Mouse (Mus musculus): ENCODE data around the gene Ints1. TPM values are rescaled to one million over a fixed set of nuclear protein-coding genes. Genes with fewer than 3 reads are reported as not detected.
A peak's percentile ranks its signal among the peaks of the same experiment; 100 is the strongest.

Gene Ints1
- polyA plus RNA-seq, 1 experiment from 2014 or later, result 28.9 TPM

DNA sequence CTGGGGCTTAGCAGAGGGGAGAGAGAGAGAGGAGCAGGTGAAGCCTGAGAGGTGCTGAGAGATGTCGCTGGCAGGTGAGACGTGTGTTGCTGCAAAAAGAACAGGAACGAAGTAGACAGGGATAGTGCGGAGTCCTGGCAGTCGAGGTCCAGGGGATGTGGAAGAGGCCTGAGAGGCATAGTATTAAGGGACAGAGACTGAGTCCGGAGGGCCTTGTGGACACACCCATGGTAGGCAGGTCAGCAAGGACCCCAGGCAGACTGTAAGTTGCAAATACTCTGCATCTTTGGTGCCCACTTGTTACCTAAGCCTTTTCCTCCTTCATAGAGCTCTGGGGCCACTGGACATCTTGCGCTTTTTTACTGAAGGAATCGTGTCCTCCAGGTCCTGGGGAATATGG, 25.8 kb upstream of the Ints1 start:
- no peak for DNase-seq (ENCODE audit: low spot score)

DNA sequence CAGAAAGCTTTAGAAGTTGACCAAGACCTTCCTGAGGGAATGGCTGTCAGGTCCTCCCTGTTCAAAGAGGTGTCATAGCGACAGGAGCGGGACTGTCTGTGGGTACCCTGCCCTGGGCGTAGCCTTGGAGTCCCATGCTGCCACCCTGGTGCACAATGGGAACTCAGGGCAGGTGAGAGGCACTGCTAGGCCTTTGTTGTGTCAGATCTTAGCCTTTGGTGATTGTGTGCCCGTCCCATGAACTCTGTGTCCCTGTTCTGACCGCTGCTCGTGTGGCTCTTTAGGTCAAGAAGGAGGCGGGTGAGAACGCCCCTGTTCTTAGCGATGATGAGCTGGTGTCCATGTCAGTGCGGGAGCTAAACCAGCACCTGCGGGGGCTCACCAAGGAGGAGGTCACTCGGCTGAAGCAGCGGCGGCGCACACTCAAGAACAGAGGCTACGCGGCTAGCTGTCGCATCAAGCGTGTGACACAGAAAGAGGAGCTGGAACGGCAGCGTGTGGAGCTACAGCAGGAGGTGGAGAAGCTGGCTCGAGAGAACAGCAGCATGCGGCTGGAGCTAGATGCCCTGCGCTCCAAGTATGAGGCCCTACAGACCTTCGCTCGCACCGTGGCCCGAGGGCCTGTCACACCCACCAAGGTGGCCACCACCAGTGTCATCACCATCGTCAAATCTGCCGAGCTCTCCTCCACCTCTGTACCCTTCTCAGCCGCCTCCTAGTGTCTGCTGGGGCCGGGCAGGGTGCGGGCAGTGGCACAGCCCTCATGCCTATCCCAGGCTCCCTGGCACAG, 24.5 kb upstream of the Ints1 start:
- DNase-seq (ENCODE audit: low spot score), result no peak

DNA sequence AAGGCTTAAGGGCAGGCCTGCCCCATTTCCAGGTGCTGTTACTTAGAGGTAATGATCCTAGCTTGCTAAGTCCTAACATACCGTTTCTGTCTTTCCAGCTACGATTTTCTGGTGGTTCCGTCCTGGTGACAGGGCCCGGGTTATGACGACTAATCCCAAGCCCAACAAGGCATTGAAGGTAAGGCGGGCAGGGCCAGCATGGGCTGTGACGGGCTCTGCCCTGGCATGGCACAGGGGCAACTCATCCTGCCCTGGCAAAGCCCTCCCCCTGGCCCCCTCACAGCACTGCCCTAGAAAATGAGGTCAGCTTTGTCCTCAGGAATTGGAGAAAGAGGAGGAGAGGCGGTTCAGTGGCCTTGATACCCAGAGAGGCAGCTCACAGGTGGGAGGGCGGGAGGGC, 23.6 kb upstream of the Ints1 start:
- no peak for DNase-seq (ENCODE audit: low spot score)

DNA sequence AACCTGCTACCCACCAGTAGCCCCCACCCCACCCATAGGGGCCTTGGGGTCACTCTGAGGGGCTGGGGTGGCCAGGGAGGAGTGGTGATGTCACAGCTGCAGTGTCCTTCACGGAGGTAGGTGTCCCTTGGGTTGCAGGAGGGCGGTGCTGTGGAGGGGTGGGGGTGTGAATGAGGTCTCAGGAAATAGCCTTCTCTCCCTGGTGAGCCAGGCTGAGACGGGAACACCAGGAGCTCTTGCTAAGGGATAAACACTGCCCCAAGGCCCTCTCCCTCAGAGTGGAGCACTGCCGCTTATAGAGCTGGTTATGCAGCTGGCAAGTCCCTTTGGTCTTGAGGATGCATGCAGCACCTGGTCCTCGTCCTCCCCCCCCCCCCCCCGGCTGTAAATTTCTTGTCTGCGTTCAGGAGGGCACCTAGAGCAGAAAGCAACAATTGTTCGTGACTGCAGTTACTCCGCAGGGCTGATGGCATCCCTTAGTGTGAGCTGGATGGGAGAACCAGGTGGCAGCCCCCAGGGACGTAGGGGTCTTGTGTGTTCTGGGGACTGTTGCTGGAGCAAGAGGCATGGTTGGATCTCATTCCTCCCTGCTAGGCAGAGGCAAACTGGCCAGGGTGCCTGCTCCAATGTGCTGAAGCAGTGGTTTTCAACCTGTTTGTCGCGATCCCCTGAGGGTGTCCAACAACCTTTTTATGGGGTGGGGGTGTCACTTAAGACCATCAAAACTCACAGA, 22.9 kb upstream of the Ints1 start:
- DNase-seq (ENCODE audit: low spot score), result no peak

DNA sequence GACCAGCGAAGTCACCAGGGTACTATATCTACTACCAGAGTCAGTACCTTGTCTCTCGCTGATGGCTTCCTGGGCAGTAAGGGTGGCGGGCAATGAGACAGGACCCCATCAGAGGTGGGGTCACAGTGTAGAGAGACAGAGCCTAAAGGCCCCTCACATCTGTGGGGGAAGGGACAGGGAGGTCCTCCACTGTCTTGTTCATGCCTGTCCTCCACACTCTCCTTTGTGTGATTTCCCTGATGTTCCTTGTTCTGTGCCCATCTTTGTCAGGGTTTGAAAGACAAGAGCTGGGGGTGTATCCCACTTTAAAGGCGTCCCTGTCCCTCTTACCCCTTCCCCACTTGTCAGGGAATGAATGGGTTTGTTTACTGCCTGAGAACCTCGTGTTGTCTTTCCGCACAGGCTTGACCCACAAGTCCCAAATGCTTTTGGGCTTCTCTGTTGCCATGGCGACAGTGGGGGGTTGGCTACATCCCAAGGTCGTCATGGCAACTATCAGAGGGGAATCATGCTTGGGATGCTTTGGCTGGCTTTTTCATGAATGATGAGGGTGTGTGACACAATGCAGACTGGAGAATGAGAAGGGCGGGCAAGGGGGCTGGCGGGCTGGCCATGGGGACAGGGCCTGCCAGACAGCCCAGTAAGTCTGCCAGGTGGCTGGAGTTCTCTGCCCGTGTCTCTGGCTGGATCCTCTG, 22.1 kb upstream of the Ints1 start:
- no peak for DNase-seq (ENCODE audit: low spot score)

DNA sequence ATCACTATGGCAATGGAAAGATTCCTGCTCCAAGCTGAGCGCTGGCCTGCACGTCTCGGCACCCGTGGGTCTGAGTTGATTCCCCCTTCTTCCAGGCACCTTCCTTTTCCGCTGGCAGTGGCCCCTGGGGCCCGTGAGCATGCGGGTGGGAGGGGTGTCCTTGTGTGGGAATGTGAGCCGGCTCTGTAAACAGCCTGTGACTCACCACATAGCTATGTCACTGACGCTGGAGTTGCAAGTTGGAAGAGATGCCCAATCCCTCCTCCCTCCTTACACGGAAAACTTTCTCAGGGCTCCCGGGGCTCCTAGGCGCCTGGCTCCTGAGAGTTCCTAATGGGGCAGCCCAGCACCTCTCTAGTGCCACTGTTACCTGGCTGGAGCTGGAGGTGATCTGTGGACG, 21.4 kb upstream of the Ints1 start:
- no peak for DNase-seq (ENCODE audit: low spot score)

DNA sequence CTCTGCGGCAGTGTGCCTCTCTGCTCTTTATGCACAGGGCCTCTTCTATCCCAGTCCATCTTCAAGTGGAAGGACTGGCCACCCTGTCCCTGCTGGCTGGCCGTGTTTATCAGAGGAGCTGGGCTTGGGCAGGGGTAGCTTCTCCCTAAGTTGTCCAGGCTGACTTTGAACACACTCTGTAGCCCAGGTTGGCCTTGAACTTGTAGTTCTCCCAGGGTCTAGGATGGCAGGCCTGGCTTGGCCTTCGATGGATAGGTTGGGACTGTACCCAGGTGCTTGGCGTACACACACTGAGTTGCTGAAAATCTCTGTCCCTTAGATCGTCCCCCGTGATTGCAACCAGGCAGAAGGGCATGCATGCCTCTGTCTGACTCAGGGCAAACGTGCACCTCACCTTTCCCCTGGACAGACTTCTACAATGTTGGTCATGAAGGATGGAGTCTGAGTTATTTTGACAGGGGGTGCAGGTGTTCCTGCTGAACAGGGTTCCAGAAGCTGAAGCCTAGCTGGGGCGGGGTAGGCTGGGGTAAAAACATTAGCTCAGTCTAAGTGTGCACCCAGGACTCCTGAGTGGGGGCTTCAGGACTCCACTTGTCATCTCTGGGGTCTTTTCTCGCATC, 20.6 kb upstream of the Ints1 start:
- DNase-seq (ENCODE audit: low spot score), result no peak

DNA sequence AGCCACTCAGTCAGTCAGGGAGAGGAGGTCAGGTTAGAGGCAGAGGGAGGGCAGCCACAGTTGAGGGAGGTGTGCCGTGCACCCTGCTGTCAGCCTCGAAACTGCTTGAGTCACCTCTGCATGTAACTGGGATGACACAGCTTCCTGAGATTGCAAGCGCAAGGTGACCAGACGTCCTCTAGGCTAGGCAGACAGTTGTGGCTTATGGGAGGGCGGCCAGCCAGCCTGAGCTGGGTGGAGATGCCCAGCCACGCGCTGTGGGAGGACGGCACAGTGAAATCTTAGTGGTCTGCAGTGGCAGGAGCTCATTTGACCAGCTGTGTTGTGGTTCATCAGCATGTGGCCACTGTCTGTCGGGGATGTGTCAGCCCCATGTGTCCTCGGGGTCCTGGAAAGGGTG, 19.5 kb upstream of the Ints1 start:
- DNase-seq (ENCODE audit: low spot score), result no peak

DNA sequence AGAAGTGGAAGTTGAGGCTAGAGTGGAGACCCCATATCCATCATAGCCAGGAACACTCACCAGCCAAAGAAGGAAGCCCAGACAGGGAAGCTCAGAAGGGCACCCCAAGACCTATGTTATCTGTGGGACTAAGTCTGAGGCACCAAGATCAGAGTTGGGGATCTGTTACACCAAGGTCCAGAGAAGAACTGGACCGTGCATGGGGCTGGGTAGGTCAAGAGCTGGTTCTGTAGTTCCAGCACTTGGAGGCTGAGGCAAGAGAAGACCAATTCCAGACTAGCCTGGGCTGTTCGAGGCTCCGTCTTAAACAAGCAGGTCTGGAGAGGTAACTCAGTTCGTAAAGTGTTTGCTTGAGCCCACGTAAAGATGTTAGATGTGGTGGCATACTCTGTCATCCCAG, 18.7 kb upstream of the Ints1 start:
- DNase-seq (ENCODE audit: low spot score), result no peak

DNA sequence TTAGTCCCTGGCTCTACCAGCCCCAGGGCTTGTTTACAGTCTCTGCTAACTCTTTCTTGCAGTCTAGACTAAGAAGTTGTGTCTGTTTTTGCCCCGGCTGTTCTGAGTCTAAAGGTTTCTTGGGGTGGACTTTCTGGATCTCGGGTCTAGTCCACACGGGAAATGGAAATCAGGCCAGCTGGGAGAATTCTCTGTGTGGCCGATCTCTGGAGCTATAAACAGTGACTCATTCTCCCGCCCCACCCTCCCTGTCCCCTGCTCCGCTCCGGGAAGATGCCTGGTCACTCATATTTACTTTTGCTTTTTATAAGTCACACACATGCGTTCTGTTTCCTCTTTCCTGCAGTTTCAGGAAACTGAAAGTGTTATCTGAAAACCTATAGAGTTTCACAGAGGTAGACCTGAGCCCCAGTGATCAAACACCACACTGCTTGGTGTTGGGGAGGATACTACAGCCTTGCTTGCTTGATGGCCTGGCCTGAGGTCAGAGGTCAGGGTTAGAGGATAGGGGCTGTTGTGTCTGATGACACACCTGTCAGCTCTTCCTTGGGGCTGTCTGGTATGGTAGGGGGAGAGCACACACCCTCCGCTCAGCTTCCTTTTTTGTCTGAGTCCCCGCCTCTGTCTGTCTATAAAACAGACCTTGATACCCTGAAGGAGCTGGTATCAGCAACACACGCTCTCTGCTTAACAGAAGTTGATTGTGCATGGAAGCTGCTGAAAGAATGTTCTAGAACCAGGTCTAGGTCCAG, 18.0 kb upstream of the Ints1 start:
- DNase-seq (ENCODE audit: low spot score), result peak; percentile 23

DNA sequence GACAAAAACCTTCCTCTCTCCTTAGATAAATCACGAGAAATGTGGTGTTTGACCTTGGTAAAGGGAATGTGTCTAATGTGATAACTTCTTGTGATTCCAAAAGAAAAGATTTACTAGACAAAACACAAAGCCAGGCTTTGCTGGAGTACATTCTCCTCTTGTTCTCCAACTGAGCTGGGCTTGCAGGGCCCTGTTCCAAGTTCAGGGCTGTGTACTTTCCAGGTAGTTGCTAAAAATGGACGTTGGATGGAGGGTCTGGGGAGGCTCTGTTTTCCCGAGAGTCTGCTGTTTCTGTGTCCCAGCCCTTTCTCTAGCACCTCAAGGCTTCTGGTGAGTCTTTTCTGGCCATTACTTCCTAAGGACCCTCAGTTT, 17.5 kb upstream of the Ints1 start:
- DNase-seq (ENCODE audit: low spot score), result no peak

DNA sequence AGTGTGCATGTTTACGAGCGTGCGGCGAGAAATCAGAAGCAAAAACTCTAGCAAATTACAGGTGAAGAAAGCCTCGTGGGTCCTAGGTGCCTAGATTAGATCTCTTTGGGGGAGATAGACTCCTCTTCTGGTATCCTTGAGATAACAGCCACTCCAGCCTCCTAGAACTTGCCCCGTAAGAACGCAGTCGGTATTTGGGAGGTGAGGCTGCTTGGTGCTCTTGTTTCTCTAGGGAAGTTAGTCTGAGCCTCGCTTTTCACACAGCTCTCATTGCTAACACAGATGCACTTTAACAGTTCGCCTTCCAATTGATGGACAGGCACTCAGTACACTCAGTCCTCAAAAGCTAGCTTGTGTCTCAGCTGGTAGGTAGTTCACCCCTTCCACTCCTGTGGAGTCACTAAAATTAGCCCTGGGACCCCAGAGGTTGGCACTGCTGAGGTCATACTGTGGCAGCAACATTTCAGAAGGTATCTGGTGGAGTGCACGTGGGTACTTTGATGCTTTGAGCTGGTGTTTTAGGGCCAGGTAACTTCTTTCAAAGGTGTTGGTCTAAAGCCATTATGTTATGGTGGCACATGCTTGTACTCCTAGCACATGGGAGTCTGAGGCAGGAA, 16.8 kb upstream of the Ints1 start:
- DNase-seq (ENCODE audit: low spot score), result peak; percentile 18

DNA sequence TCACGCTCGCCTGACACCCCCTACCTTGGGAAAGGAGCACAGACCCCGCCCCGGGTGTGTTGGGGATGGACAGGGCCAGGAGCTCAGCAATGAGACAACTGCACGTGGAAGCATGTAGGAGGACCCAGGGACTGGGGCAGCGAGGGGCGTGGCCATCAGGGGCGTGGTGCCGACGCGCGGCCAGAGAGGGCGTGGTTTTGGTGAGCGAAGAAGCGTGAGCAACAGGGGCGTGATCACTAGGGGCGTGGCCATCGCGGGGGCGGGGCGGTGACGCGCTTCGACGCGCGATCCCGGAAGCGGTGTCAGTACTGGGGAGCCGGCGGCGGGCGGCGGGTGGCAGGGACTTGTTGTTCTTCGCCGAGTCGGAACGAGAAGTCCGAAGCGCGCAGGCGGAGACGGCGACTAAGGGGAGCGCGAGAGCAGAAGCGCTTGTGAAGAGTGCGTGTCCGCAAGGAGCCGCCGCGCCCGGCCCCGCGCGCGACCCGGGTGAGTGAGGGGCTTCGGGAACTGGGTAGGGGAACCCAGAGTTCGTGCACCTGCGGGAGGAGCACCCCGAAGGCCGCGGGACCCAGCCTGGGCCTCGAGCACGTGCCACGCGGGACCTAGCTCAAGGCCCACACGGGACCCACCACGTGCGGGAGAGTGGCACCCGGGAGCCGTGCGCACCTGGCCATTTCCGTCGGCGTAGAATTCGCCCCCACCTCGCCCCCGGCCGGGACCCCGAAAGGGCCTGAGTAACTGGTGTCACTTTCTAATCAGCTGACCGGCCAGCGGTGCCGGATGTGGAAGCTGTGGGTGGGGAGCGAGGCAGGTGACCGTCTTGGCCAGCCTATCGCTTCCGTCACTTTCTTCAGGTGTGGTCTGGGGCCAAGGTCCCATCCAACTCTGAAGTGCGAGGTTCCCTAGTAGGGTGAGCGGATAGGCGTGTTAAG, 16.0 kb upstream of the Ints1 start, which contains the start of gene Mafk:
TSS of gene Mafk (plus strand) at position 287 of the 932 bp plus-strand sequence.
- peak; percentile 96 for DNase-seq (ENCODE audit: low spot score)

DNA sequence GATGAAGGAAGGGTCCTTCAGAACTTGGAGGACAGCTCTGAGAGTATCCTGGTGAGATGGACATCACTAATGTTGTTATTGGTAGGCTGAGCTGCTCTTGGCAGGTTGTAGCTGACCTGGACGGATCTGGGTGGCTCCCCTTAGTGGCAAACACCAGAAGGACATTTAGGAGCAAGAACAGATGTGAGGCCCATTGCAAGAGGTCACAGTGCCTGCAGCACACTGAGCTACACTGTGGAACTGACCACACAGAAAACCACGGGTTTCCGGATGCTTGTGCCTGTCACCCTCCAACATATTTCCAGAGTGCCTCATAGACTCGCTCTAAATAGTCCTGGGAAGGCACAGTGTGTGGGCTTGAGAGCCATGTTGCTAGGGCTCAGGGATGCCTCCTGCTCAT, 14.0 kb upstream of the Ints1 start:
- no peak for DNase-seq (ENCODE audit: low spot score)

DNA sequence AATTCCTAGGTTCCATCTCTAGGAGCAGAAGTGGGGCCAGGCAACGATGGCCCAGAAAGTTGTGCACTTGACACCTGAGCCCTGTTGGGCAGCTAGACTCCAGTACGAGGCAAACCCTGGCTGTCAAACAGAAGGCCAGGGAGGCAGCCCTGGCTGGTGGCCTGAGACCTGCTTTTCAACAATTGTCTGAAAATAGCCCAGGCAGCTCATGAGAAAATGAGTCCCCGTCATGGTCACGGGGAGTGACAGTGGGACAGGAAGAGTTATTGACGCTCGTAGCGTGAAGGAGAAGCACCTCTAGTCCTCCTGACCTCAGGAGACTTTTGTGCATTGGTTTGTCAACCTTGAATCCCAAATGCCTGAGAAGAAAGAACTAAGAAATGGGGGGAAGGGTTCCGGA, 5.9 kb upstream of the Ints1 start:
- no peak for DNase-seq (ENCODE audit: low spot score)

DNA sequence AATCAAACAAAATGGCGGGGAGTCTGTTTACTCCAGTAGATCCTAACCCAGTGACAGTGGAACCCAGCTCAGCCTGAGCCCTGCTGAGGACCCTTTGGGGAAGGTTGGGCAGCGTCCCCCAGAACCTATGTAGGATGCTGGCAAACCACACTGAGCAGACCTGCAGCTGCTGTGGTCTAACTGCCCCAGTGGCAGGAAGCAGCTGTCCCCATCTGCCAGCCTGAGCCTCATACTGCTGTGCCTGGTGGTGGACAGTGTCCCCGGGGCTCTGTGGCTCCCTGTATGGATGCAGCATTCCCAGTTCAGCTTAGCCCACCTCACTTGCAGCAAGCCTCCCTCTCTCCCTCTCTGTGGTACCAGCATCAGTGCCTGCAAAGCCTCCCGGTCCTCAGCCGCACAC, 1.5 kb upstream of the Ints1 start:
- peak; percentile 86 for DNase-seq (ENCODE audit: low spot score)

DNA sequence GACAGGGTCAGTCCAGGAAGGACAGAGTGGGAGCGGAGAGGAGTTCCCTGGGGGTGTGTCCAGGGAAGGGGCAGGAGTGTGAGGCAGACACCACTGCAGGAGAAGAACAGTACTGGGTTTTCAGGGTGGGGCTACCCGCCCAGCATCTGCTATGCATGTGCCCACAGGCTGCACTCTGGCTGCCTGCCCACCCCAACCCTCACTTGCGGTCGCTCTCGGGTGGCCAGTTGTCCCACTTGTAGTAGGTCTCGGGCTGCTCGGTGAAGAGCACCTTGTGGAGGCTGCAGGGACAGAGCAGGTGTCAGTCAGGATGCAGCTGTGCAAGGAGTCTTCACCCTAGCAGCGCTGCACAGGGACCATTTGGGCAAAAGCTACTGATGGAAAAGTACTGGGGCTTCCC, 7.3 kb downstream of the Ints1 start:
- no peak for DNase-seq (ENCODE audit: low spot score)

DNA sequence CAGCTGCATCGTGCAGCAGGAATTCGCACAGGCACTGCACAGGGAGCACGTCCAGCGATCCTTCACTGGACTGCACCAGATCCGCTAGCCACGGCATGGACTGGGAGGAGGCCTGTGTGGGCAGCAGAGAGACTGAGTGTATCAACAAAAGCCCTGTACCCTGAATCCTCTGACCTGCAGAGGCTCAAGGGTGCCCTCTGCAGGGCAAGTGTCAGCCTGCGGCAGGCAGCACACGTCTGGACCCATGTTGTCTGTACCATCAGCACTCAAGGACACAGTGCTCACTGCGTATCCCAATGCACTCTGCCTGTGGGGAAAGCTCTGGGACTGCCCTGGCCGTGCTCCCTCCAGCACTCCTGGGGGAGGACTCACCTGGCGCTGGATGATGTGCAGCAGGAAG, 11.2 kb downstream of the Ints1 start:
- peak; percentile 44 for DNase-seq (ENCODE audit: low spot score)

DNA sequence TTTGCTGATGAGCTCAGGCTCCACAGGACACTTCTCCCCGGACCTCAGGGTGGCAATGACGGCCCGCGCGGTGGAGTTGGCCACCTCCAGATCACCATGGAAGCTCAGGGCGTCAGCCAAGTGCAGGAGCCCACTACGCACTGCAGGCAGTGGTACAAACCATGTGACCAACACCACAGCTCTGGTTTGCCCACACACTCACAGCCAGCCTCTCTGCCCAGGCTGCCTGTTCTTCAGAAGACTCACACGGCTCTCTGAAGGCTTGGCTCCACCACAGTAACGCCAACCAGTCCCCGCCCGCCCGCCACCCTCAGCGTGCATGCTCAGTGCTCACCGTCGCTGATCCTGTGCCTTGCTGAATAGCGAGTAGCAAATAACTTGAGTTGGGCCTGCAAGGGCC, 17.4 kb downstream of the Ints1 start:
- no peak for DNase-seq (ENCODE audit: low spot score)

DNA sequence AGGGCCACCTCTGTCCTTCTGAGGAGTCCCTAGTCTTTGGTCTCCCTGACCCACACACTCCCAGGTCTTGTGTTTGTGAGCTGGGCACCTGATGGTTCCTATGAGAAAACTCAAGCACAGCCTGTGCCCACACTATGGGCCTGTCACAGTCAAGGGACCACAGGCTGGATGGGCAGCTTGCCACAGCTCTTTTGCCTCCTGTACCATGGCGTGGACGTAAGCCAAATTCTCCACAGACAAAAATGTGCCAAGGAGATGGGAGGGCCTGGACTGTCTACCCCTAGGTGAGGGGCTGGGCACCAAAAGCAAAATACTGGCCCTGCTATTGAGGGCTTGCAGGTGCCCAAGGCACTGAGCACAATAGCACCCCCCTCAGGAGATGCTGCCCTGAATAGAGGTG, 18.9 kb downstream of the Ints1 start:
- DNase-seq (ENCODE audit: low spot score), result no peak

Measured in thymus, postnatal 0 days (tissue).